Mouse (Mus musculus) layer of hippocampus, postnatal 25 days (tissue): ENCODE results near the gene Ncapd3. TPM values are rescaled to one million over a fixed set of nuclear protein-coding genes. Genes with fewer than 3 reads are reported as not detected.

Experiments
- DNase-seq, 2 experiments: peaks; one replicate each; pipeline ENCODE4 v3.0.0; 2022; ENCODE audit warnings: mixed read lengths in 2 of 2, low spot score in 1 of 2; ENCODE audit errors: extremely low spot score in 1 of 2
- total RNA-seq, 2 experiments: library from RNA; stranded (reverse); gene quantifications; 2 replicates each; pipeline ENCODE4 v1.2.3; 2021

Ncapd3 gene
- total RNA-seq, 2 experiments from 2014 or later: 15.6 to 19.0 TPM

DNA sequence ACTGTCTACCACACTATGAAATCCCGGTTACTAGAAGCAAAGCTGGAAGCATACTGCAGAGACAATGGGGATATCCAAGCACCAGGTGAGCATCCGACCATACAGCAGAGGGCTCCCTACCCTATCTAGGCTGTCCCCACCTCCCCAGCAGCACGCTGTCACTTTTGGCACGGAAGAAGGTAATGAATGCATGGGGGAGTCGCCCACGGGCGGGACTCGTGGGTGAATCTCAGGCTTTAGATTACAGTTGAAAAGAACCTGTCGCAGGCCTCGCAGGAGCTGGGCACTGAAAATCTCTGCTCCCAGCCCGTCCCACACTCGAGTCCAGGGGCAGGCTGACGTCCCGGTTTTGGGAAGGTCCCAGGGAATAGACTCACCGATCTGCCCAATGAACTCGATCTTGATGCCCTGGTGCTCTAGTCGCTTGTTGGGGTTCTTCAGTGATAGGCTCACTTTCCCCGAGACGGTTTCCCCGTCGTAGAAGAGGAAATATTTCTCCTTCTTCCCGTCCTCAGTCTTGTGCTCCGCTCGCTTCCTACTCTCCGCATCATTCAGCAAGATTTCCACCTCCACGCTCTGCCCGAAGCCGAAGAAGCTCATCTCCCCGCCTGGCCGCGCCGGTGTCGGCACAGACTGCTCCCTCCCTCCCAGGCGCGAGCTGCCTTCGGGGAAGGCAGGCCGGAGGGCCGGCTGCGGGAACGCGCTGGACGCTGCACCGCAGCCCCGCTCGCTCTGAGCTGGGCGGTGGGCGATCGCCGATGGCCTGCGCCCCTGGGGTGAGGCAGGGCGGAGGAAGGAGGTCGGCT, 750 bp upstream of the Ncapd3 start:
- DNase-seq: peak in 1 of 2 experiments; percentile 35

DNA sequence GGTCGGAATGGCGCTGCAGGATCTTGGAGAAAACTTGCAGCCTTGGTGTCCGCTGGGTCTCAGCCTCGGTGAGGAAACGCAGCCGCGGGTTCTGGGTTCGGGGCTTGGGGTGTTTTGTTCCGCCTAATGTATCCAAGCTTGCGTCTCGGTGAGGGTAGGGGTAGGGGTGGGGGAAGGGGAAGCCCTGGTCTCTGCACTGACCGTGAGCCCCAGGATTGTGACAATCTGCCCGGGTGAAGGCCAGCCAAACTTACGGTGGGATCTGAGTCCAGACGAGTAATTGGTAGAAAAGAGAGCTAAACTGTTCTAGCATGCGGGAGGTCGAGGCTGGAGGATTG, 757 bp downstream of the Ncapd3 start:
- no peak for DNase-seq

DNA sequence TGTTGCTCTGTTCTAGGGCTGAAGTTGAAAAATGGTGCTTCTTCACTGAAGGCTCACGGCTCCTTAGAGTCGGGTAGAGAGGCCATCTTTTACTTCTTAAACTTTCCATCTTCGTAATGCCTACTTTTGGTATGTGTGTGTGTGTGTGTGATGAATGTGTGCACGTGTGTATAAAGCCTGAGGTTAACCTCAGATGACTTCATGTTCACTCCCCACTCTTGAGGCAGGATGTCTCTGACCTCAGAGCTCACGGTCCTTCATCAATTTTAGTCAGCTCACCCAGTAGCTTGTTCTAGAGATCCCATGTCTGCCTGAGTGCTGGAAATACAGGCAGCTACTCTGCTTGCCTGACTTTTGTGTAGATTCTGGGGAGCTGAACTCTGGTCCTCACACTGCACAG, 13.9 kb downstream of the Ncapd3 start:
- DNase-seq: no peak

DNA sequence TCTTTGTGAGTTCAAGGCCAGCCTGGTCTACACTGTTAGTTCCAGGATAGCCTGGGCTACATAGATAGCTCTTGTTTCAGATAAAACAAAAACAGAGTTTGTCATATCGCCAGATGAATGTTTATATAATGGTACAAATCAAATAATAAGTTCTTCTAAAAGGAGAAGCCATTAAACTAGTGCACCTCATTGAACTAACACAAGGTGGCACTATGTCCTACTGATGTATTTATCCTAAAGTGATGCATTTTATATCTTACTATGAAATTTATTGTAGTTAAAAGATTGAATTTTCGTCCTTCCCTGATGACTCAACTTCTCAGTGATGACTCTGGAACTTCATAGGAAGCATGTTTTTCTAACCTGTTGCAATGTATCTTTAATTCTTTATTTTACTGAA, 19.5 kb downstream of the Ncapd3 start:
- DNase-seq: no peak

DNA sequence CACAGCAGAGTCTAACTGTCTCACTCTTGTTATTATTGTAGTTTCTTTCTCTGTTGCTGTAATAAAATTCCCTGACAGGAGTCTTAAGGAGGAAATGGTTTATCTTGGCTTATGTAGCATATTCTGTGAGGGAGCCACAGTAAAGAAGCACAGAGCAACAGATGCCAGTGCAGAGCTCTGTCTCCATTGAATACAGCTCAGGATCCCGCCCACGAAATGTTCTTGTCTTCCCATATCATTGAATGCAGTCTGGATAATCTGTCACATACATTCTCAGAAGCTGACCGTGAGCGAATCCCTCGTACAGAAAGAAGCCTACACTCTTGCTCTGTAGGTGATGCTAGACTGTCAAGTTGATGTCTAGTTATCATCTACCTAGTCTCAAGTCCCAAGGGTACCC, 28.4 kb downstream of the Ncapd3 start:
- DNase-seq: no peak

DNA sequence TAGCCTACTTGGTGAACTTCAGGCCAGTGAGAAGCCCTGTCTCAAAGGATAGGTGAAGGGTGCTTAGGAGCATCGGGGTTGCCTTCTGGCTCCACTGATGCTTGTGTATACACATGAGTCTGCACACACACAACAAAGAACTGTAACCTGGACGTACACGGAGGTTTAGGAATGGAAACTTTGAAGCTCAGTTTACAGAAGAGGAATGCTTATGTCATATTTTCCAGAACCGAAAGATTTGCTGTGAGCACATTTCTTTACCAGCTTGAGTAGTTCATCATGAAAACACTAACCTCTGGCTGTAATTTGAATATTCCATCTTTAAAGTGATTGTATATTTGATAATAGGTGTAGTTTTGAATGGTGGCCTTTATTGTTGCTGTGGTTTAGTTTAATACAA, 40.9 kb downstream of the Ncapd3 start:
- DNase-seq: no peak

DNA sequence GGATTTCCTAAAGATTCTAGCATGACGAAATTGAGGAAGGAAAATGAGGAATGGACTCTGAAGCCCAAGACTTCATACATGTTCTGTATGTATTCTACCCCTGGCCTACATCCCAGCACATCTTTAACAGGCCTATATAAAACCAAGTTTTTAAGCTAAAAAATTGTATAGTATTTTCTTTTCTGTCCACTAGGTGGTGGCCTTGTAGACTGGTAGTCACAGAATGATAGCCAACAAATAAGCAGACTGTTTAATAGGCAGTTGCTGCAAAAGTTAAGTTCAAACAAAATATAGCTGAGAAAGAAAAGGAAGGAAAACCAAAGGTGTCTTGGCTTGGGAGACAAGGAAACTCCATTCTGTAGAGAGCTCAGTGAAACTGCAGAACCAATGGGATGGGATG, 44.7 kb downstream of the Ncapd3 start:
- no peak for DNase-seq

DNA sequence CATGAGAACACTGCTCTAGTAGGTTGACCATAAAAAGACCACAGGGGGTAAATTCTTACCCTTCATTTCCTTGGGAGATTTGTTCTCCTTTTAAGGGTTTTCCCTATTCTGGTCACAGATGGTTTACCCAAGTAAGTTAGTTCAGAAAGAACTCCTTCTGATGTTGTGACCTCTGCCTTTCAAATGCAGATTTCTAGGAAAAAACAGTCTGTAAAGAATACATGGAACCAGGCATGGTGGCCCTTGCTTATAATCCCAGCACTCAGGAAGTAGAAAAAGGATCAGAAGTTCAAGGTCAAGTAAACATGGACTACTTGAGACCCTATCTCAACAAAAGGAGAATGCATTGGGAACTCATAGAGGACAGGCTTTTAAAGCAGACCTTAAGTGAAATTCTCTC, 45.8 kb downstream of the Ncapd3 start:
- no peak for DNase-seq

DNA sequence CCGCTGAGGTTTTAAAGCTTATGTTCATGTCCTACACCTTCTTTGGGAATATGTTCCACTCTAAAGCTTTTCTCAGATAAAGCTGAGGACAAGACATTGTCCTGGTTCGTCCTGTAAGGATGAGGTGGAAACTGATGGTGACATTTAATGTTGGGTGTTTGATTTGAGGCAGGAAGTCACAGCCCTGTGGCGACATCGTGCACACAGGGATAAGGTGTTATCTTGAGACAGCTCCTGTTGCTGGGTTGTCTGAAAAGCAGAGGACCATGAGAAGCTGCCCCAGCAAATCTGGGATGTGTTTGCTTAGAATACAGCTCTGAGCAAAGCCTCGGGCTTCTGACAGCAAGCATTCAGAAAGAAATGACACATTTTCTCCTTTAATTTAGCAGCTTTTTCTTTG, 56.3 kb downstream of the Ncapd3 start:
- DNase-seq: no peak

DNA sequence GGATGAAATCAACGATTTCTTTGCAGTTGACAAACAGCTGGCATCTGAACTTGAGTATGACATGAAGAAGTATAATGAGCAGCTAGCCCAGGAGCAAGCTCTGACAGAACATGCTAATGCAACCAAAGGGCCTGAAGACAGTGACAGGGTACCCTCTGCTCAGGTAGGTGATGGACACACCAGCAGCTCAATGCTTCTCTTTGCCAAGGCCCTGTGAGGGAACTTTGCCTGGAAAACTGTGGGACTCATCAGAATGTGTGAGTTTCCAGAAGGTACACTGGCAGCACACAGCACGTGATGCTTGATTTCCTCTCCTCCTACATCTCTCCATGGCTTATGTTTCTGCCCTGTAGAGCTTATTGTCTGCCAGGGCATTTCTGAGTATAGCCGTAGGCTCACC, 57.4 kb downstream of the Ncapd3 start:
- DNase-seq: no peak

DNA sequence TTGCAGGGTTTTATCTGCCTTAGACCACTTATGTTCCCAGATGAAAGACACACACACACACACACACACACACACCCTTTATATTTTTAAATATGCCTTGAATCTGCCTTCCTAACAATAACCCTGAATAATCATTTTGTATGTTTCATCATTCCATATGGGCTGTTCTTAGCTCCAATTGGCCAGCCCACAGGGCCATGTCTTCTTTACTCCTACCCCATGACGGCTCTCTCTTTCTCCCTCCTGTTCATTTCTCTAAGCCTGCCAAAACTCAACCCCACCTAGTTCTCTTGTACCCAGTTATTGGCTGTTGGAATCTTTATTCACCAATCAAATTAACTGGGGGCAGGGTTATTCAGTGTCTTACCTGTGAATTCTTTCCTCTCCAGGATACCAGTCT, 60.2 kb downstream of the Ncapd3 start:
- DNase-seq: no peak

DNA sequence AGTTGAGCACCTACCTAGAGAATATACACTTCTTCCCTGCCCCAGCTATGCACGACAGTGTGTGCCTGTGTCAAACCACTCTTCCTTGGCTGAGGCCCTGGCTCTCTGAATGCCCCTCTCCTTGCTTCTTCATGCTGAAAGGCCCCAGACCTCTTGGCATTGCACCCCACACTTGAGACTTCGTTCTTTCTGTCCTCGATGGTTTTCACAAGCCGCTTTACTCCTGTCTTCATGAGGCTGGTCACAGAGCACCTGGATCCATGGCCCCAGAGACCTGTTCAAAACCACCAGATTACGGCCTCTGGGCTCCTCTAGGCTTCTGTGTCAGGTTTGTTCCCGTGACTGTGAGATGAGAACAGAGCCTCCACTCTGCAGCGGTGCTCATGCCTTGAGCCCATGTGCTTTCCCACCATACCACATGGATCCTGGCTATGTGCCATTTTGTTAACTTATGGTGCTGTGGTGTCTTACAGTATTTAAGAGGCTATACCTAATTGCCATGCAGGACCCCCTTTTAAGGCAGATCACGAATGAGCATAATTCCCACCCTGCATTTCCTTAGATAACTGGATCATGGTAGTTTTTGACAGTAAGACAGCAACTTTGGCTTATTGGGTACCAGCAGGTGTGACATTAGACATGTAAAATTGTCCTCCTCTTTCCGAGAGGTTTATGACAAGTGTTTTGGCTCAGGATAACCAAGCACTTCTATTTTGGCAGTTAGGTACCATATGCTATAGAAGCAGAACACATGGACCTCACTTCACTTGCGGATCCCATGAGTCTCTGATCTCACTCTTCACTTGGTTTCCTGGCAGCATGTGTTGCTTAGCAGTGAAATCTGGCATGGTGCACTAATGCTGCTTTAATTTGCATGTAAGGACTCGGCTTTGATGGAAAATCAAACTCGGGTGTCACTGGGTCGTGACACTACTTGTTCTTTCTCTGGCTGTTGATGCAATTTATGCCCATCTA, 61.1 kb downstream of the Ncapd3 start:
- DNase-seq: no peak

DNA sequence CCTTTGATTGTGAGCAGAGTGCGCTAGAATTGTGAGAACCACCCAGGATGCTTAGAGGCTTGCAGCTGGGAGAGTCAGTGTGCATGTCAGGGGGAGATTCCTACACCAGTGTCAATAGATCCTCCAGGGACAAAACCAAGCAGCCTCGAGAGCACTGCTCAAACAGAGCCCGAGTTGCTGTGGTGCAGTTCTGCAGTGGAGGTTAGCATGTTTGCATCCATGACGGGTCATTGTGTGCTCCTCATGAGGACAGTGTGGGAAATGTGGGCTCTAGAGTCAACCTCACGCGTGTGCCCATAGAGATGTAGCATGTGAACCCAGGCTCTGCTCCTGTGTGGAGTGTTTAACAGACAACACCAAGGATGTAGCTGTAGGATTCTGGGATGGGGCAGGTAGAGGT, 62.9 kb downstream of the Ncapd3 start:
- DNase-seq: no peak

DNA sequence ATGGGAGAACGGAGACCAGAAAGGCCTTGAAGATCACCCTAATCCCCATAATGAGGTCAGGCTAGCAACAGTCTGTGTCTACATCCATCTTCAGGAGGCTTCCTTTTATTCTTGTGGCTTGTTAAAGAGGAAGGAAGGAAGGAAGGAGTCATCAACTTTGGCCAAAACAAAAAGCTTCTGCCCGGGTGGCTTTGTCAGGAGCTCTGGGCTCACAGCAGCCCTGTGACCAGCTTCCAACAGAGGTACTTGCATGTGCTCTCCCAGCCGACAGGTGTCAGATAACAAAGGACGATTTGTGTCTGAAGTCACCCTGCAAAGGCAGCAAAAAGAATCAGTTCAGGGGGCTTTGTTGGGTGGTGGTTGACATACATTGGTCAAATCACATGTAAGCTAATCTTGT, 68.1 kb downstream of the Ncapd3 start:
- DNase-seq: no peak

DNA sequence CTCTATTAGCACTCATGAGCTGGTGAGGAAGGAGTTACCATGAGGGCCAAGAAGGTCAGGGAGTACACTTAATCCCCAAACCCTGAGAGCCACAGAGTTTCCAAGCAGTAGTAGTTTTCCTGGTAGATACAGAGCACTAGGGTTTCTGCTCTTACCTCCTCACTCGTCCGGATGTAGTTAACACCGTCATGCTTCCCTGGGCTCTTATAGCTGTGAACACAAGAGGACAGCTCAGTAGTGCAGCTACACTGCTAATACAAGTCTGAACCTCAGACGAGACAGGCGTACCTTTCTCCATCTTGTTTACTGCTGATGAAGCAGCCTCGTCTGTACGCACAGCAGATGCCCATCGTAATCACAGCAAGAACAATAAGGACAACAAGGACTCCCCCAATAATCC, 68.6 kb downstream of the Ncapd3 start:
- DNase-seq: no peak

DNA sequence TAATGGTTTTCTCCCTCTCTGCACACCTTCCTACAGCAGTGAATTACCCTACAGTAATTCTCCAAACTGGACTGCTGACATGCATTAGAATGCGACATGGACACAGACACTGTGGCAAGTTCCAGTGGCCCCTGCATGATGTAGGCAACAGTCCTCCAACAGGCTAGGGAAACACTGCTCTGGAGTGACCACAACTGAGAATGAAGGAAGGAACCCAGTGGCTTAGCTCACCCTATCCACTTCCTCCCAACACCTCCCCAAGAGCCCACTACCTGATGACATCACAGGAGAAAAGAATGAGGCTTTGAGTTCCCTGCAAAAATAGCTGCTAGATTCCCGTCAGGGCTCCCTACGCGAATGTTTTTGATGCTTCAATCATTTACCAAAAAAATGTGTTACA, 69.5 kb downstream of the Ncapd3 start:
- DNase-seq: no peak

DNA sequence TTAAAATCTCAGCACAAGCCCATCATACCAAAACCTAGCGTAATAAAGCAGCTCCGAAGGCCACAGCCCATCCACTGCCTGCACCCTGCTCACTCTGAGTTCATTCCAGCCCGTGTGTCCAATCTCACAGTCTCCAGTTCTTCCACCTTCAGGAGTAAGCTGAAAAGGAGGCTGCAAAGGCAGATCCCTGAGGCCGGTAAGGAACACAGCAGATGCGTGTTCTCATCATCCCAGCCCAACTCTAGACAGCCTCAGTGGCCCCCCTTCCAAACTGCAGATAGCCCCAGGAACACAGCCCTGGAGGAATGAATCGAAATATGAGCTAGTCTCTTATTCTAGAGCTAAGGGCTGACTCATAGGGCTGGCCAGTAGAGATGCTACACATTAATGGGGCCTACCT, 71.5 kb downstream of the Ncapd3 start:
- DNase-seq: no peak

DNA sequence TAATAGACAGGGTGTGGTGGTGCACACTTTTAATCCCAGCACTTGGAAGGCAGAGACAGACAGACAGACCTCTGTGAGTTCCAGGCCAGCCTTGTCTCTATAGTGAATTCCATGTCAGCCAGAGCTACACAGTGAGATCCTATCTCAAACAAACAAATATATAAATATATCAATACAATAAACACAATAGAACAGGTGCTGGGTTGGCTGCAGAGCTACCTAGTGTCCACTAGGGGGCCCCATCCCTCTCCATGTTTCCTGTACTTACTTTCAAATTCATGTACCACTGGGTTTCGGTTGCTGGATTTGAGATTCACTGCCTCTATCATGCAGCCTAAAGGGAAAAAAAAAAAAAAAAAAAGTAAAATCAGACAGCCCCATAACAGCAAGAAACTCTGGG, 76.1 kb downstream of the Ncapd3 start:
- DNase-seq: peak in 1 of 2 experiments; percentile 65

DNA sequence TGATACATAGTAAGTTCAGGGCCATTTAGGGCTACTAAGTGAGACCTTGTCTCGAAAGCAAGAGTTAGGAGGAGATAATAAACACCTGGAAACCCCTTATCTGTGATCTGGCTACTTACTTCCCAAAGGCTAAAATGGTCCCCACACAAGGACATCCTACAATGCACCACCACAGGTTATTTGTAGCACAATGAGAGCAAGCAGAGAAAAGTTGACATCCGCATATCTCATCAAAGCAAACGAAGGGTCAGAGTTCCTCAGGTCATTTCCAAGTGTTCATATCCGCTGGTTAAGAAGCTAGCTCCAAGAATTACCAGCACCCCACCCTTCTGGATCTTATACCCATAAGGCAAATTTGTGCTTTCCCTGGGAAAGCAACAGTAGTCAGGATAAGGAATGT, 78.5 kb downstream of the Ncapd3 start:
- DNase-seq: no peak

DNA sequence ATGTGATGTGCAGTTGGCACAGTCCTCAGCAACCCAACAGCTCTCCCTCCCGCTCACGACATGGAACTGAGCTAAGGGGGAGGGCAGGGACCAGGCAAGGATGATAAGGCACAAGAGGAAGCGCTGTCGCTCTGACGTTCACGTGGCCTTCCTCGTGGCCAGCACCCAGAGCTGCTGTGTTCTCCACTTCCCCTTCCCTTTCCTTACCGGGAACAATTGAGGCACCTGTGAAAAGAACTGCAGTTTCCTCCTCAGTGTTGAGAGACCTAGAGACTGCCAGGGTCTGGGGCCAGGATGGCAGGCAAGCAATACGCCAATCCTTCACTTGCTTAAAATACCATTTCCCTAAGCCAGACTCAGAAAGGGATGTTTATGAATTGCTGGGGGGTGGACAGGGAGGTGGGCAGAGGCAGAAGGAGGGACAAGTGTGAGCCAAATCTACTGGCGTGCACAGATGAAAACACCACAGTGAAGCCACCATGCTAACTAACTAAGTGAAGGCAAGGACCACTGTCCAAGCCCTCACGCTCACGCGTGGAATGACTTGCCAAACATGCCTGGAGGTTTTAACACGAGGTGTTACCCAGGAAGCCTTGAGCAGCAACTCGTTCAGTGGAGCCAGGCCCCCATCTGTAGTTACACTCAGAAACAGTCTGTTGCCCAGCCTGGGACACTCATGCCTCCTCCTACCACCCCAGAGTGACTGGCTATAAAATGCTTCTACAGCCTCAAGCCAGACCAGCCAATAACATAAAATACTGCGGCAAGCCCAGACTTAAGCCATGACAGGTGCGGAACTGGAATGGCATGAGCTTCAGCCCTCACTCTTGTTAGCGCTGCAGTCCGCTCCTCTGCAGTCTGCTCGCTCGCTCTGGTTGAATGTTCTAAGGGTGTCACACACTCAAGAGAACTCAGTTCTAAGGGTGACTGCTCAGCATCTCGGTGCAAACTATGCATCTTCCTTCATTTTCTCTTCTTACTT, 79.8 kb downstream of the Ncapd3 start:
- DNase-seq: no peak

DNA sequence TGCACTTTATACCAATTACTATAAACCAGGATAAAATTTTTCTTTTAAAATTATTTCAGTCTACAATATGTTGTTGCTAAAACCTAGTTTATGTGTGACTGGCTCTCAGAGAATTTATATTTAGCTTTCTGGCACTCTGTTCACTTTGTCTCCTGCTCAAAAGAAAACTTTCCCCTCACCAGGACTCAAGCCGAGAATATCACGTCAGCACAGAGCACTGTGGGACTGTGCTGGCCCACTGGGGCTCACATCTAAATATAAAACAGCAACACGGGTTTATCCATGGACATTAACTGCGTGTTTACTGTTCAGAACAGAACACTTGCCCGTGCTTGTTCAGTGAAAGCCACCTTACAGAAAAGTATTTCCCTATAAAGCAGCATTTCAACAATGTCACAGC, 80.7 kb downstream of the Ncapd3 start:
- no peak for DNase-seq
